Mouse (Mus musculus) heart, adult 18-20 months (tissue): ENCODE results near the gene Tubb5. TPM values are rescaled to one million over a fixed set of nuclear protein-coding genes. Genes with fewer than 3 reads are reported as not detected.

ENCODE experiments used
- DNase-seq, 2 experiments: peaks; one replicate each; pipeline ENCODE4 v3.0.0; 2021 to 2022; ENCODE audit warnings: mixed read lengths in 1 of 2
- microRNA-seq, 2 experiments: library from miRNA; unstranded; fragments of <30 nt; microRNA quantifications; one replicate each; pipeline ENCODE4 v1.2.0; 2022
- total RNA-seq, 2 experiments: library from RNA; stranded (reverse); gene quantifications; 2 replicates each; pipeline ENCODE4 v1.2.3; 2021

Tubb5 gene
- total RNA-seq, 2 experiments from 2014 or later, result 89.4 to 92.2 TPM

GRCm38 (mm10) chr17:35796835-35797234 lies 41.3 kb downstream of the Tubb5 start:
- DNase-seq, result no peak

- no peak for DNase-seq
These were observed 42.5 kb downstream of the Tubb5 start for GRCm38 (mm10) chr17:35795656-35796055.

GRCm38 (mm10) chr17:35795099-35795498 lies 43.0 kb downstream of the Tubb5 start:
- no peak for DNase-seq

- no peak for DNase-seq
These were observed 45.3 kb downstream of the Tubb5 start for GRCm38 (mm10) chr17:35792837-35793236.

GRCm38 (mm10) chr17:35790933-35791332 lies 47.2 kb downstream of the Tubb5 start:
- DNase-seq, result no peak

GRCm38 (mm10) chr17:35788025-35788424 lies 50.1 kb downstream of the Tubb5 start:
- no peak for DNase-seq

GRCm38 (mm10) chr17:35787493-35787892 lies 50.6 kb downstream of the Tubb5 start:
- no peak for DNase-seq

GRCm38 (mm10) chr17:35785140-35785539 lies 53.0 kb downstream of the Tubb5 start:
- peak; percentile 53 to 54 for DNase-seq

GRCm38 (mm10) chr17:35783944-35784343 lies 54.2 kb downstream of the Tubb5 start:
- no peak for DNase-seq

Small RNA genes lying within 50 kb of the gene (microRNA-seq; reads per million reads assigned to microRNA genes)
- gene Gm28033, result 0 to 0.76 reads per million in 2 experiments

Other genes with a start within 250 kb of the Tubb5 start
- gene Sfta2, start 236.8 kb downstream of the Tubb5 start, total RNA-seq, result not detected
- not detected for gene Gm9573, start 211.7 kb downstream of the Tubb5 start, total RNA-seq
- gene Mucl3, start 194.6 kb downstream of the Tubb5 start, total RNA-seq, result not detected
- 10 to 100 TPM; 27.6 to 28.9 TPM for gene Vars2, start 170.7 kb downstream of the Tubb5 start, total RNA-seq
- gene Gtf2h4, start 164.6 kb downstream of the Tubb5 start, total RNA-seq, result 10 to 100 TPM; 21.3 to 23.5 TPM
- 10 to 100 TPM; 21.7 to 24.0 TPM for gene Ddr1, start 133.7 kb downstream of the Tubb5 start, total RNA-seq
- 10 to 100 TPM; 20.2 to 25.6 TPM for gene Ier3, start 16.6 kb downstream of the Tubb5 start, total RNA-seq
- gene Flot1, start 15.1 kb downstream of the Tubb5 start, total RNA-seq, result 100 to 1,000 TPM; 146 to 154 TPM
- gene Mdc1, start 3.2 kb upstream of the Tubb5 start, total RNA-seq, result 10 to 100 TPM; 13.3 to 17.8 TPM
- 1 to 10 TPM; 1.8 to 2.5 TPM for gene Nrm, start 23.0 kb upstream of the Tubb5 start, total RNA-seq
- gene Ppp1r18, start 27.3 kb upstream of the Tubb5 start, total RNA-seq, result 10 to 100 TPM; 15.5 to 15.7 TPM
- gene Dhx16, start 41.5 kb upstream of the Tubb5 start, total RNA-seq, result 10 to 100 TPM; 18.3 to 20.4 TPM
- 100 to 1,000 TPM; 101 to 105 TPM for gene 2310061I04Rik, start 59.1 kb upstream of the Tubb5 start, total RNA-seq
- gene Atat1, start 71.8 kb upstream of the Tubb5 start, total RNA-seq, result 1 to 10 TPM; 5.9 to 6.5 TPM
- 10 to 100 TPM; 52.1 to 64.7 TPM for gene Mrps18b, start 78.1 kb upstream of the Tubb5 start, total RNA-seq
- gene Ppp1r10, start 78.1 kb upstream of the Tubb5 start, total RNA-seq, result 10 to 100 TPM; 22.4 to 28.8 TPM
- 10 to 100 TPM; 67.3 to 68.4 TPM for gene Abcf1, start 131.5 kb upstream of the Tubb5 start, total RNA-seq
- gene Gnl1, start 141.5 kb upstream of the Tubb5 start, total RNA-seq, result 10 to 100 TPM; 32.0 to 34.7 TPM
- gene Prr3, start 141.9 kb upstream of the Tubb5 start, total RNA-seq, result 1 to 10 TPM; 3.3 to 3.4 TPM
- gene H2-T24, start 182.3 kb upstream of the Tubb5 start, total RNA-seq, result 1 to 10 TPM; 6.5 to 6.7 TPM
- gene H2-T23, start 194.5 kb upstream of the Tubb5 start, total RNA-seq, result 10 to 100 TPM; 31.7 to 56.7 TPM
- gene H2-T22, start 204.4 kb upstream of the Tubb5 start, total RNA-seq, result 10 to 100 TPM; 15.0 to 23.6 TPM
- not detected for gene Gm6034, start 204.7 kb upstream of the Tubb5 start, total RNA-seq
- 10 to 100 TPM in 1 of 2 experiments, 1 to 10 TPM in 1; 5.4 to 10.0 TPM for gene Gm11127, start 220.1 kb upstream of the Tubb5 start, total RNA-seq